Mouse (Mus musculus): ENCODE measurements around the gene Thbs3.

Gene Thbs3

GRCm38 (mm10) chr3:89251365-89251895 is 36.5 kb downstream of the Thbs3 start:
- no peak for DNase-seq (ENCODE audit: low read depth)

- DNase-seq (ENCODE audit: low read depth) = no peak
These were observed 40.0 kb downstream of the Thbs3 start for GRCm38 (mm10) chr3:89254994-89255393.

GRCm38 (mm10) chr3:89256177-89256576 is 41.2 kb downstream of the Thbs3 start:
- DNase-seq (ENCODE audit: low read depth) = no peak

GRCm38 (mm10) chr3:89259076-89259475 is 44.1 kb downstream of the Thbs3 start, which contains the start of gene Dpm3:
Gene Dpm3 (plus strand): TSS chr3:89259358.
- DNase-seq (ENCODE audit: low read depth) = no peak

GRCm38 (mm10) chr3:89260211-89260610 is 45.2 kb downstream of the Thbs3 start:
- DNase-seq (ENCODE audit: low read depth) = no peak

- DNase-seq (ENCODE audit: low read depth) = no peak
These were observed 47.4 kb downstream of the Thbs3 start for GRCm38 (mm10) chr3:89262417-89262816.

- DNase-seq (ENCODE audit: low read depth) = peak; percentile 66
These were observed 51.5 kb downstream of the Thbs3 start for GRCm38 (mm10) chr3:89266439-89266893.

- DNase-seq (ENCODE audit: low read depth) = no peak
These were observed 53.9 kb downstream of the Thbs3 start for GRCm38 (mm10) chr3:89268916-89269315.

- DNase-seq (ENCODE audit: low read depth) = peak; percentile 43
These were observed 55.2 kb downstream of the Thbs3 start, which contains the start of gene Slc50a1 for GRCm38 (mm10) chr3:89270051-89270755. Gene Slc50a1 (minus strand): TSS chr3:89270570.

- DNase-seq (ENCODE audit: low read depth) = no peak
These were observed 55.9 kb downstream of the Thbs3 start for GRCm38 (mm10) chr3:89270891-89271290.

- DNase-seq (ENCODE audit: low read depth) = no peak
These were observed 56.8 kb downstream of the Thbs3 start for GRCm38 (mm10) chr3:89271760-89272159.

- no peak for DNase-seq (ENCODE audit: low read depth)
These were observed 61.1 kb downstream of the Thbs3 start for GRCm38 (mm10) chr3:89276061-89276460.

Measured in c-Kit-positive CD71-negative TER-119-negative erythroid progenitor cells, embryonic 14.5 days (primary cell).